Mouse (Mus musculus) erythroblast, adult 5-6 weeks (primary cell): ENCODE results near the gene C77080. TPM values are rescaled to one million over a fixed set of nuclear protein-coding genes. Genes with fewer than 3 reads are reported as not detected.

Experiments
- ATAC-seq: replicated peaks from 2 replicates; pipeline ENCODE4 v1.8.0; 2016; ENCODE audit warnings: moderate number of reproducible peaks, mild to moderate bottlenecking, moderate TSS enrichment, inconsistent platforms; ENCODE audit not compliant: poor library complexity, low FRiP score, severe bottlenecking
- total RNA-seq, 2 experiments: library from RNA; stranded (forward) in 1 of 2; stranded (reverse) in 1 of 2; fragments of 150-400 nt in 1 of 2; fragments of 200-764, 138-1000 nt in 1 of 2; gene quantifications; 2 replicates each; pipeline versions ENCODE4 v1.2.3 to v1.2.4; 2015 to 2017; ENCODE audit warnings: low replicate concordance in 2 of 2

C77080 gene
- total RNA-seq, 2 experiments from 2014 or later, result not detected

DNA sequence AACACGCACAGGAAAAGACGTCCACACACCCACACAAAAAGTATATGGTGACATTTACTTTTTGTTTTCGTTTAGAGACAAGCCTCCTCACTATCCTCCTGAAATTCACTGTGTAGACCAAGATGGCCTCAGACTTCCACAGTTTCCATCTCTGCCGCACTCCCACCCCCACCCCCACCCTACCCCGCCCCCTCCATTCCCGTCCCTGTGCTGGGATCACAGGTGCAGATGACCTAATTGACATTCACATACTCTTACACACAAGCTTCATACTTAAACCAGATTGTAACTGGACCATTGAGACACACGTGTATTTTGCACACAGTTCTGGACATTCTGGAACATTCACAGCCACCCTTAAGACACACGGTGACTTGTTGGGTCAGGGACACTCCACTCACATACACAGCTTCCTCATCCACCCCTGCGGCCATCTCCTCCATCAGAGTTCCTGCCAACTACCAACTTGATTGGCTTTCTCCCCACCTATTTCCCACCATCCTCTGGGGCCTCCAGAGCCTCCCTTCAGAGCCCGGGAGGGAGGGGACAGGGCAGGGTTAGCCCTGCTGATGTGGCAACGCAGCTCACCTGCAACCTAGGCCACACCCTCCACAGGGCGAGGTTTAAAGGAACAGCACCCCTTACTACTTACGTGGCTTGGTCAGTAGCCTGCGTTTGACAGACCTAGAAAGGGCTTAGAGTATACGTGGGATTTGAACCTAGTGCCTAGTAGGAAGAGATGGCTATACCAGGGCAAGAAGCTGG, 11.0 kb upstream of the C77080 start:
- ATAC-seq, result no peak

DNA sequence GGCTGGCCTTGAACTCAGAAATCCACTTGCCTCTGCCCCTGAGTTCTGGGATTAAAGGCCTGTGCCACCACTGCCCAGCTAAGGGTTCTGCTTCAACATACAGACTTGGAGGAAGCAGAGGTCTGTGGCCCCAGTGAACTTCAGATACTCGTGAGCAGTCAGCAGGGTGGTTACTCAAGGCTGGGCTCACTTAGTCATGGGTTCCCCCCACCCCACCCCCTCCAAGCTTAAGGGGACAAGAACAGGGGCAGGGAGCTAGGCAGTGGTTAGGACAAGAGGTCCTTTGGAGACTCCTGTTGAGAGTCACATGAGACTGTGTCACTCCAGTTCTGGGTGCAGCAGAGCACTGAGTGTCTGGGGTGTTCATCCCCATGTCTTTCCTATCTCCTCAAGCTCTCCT, 7.5 kb upstream of the C77080 start:
- no peak for ATAC-seq

GRCm38 (mm10) chr4:129266821-129267220, 5.6 kb upstream of the C77080 start:
- ATAC-seq, result no peak

- ATAC-seq, result no peak
Observed at GRCm38 (mm10) chr4:129266191-129266590, 5.0 kb upstream of the C77080 start.

DNA sequence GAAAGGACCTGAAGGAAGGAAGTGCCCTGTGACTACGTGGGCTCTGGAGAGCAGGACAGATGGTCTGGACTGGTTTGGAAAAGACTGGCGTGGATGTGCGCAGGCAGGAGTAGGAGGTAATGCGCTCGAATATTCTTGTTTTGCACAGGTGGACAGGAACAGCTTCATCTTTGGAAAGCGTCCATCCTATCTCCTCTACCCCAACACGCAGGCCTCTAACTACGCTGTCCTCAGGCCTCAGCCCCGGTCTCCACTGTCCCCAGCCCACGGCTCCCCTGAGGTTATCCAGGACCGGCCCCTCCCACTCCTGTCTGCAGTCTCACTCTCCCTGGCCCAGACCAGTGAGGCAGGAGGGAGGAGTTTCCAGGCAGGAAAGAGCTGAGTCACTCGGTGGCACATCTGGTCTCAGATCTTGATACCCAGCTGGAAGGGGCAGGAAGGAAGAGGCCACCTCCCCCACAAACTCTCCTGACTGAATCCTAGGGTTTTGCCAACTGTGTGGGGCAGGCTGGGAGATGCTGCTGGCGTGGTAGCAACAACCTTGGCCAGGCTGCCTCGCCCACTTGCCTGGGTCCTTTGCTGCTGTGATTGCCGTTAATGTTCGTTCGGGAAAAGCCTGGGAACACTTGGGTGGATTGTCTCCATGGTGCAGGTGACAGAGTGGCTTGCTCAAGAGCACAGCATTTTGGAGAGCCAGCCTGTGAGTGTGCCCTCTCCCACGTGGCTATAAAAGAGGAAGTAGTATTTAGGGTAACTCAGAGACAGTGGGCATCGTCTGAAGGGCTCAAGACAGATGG, 2.2 kb upstream of the C77080 start:
- ATAC-seq, result peak; percentile 92

DNA sequence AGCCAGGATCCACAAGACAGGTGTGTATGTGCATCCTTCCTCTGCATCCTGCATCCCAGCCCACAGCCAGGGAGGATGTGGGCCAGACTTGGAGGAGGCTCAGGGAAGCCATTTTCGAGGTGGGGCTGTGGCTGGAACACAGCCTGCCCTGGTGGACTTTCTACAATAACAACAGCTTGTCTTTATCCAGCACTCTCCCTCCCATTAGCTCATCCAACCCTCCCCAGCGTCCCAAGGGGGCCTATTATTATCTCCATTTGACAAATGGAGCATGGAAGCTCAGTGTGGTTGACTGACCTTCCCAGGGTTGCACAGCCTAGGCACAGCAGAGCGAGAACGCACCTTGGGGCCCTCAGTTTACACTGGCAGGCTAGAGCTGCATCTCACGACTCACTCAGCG, 526 bp downstream of the C77080 start:
- no peak for ATAC-seq

DNA sequence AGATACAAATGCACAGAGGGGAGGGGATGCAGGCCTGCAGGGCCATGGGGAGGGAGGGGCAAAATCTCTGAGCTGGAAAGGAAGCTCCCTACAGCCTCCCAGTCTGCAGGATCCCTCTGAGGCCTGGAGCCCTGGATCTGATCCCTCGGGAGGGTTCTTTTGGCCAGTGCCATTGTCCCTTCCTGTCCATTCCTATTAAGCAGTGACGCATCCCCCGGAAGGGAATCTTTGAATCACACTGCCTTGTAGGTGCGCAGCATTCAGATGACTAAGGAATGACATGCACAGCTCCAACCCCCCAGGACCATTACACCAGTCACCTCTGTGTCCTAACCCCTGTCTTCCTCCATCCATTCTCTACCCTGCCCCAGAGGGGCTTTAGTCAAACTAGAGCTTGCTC, 2.1 kb downstream of the C77080 start:
- no peak for ATAC-seq

GRCm38 (mm10) chr4:129256450-129257380, 4.5 kb downstream of the C77080 start:
- ATAC-seq, result no peak

- ATAC-seq, result no peak
Observed at GRCm38 (mm10) chr4:129254571-129254970, 6.6 kb downstream of the C77080 start.

DNA sequence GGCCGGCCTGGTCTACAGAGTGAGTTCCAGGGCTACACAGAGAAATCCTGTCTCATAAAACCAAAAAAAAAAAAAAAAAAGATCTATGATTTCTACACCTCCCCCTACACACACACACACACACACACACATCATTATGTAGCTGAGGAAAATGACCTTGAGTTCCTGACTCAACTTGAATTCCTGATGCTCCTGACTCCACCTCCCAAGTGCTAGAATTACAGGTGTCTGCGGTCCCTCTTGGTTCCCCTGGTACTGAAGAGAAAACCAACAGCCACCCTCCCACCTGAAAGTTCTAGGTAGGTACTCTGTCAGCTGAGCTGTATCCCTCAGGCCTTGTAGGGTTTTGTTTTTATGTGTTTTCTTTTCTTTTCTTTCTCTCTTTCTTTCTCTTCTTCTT, 8.7 kb downstream of the C77080 start:
- ATAC-seq, result no peak

DNA sequence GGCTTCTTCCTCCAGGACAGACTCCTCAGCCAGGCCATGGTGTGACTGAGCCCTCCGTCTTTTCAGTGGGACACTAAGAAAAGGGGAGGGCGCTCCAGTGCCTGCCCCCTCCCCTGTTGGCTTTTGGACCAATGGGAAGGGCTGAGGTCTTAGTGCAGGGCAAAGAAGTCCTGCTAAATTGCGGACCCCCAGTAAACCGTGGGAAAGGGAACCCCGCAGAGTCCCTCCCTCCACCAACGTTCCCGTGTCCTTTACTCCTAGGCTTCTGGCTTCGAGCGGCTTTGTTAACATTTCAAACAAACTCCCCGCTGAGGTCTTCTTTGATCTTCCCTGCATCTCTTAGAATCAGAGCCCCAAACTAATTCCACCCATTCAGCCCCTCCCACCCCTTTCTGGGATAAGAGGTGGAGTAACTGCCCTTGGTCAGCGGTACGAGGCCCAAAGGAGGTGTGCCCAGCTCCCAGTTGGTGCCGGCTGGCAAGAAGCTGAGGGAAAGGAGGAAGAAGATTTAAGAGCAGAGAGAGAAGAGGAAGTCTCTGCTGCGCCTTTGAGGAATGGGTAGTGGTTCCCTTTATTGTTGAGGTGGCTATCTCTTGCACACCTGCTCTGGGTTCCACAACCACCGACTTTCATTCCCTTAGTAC, 9.6 kb downstream of the C77080 start:
- ATAC-seq, result no peak

- ATAC-seq, result no peak
Observed at GRCm38 (mm10) chr4:129250759-129251481, 10.3 kb downstream of the C77080 start.

GRCm38 (mm10) chr4:129249288-129249687, 11.9 kb downstream of the C77080 start:
- ATAC-seq, result no peak

DNA sequence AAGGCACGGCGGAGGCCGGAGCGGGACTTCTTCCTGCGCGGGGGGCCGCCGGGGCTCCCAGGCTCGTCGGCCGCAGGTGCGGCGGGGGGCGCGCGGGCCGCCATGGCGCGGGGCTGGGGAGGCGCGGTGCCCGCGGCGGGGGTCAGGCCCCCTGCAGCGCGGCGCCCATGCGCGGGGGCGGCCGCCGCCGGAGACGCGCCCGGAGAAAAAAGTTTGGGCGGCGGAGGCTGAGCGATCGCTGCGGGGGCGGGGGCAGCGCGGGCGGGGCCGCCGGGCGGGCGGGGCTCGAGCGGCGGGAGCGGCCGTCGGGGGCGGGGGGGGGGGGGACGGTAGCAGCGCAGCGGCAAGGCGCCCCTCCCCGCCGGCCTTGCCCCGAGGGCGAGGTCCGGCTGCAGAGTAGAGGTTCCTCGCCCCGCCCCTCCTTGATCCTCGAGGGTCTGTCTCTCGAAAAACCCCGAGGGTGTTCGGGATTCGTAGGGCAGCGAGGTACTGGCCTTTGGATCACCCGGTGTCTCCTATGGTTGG, 12.9 kb downstream of the C77080 start:
- ATAC-seq, result no peak

- ATAC-seq, result no peak
Observed at GRCm38 (mm10) chr4:129247381-129248242, 13.6 kb downstream of the C77080 start.

DNA sequence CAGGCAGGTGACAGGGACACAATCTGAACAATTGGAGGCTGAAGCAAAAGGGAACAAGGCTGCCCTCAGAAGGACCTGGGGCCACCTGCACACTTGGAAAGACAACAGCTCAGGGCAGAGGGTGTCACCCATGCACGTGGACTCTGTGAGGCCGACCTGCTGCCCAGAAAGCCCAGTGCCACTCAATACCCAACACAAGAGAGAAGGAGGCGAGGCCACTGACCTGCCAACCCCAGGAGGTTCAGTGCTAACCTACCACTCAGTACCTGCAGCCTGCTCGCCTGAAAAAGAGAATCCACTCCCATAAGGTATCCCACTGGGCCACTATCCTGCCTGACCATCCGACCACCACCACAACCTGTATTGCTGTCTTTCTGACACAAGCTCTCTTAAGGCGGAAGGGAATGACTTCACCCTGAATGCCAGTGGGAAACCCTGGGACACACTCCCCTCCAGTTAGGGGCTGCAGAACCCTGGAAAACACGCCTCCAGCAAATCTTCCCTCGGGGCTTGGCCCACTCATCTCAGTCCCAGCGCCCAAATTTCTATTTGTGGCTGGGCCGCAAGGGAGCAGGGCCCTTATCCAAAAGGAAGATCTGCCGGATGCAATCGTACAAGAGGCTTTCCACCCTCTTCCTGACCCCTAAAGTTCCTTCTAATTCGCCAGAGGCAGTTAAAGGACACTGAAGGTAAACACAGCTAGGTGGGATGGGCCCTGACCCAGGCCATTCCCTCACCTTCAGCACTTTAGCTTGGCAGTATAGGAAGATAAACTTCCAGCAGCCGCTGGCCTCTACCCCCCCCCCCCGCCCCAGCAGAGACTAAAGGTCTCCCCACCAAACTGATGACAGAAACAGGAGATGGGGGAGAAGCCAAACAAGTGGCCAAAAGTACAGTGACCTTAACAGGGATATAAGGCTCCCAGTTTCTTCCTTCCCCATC, 14.6 kb downstream of the C77080 start:
- ATAC-seq, result no peak

- no peak for ATAC-seq
Observed at GRCm38 (mm10) chr4:129244802-129245201, 16.4 kb downstream of the C77080 start.
